Mouse (Mus musculus): ENCODE measurements around the gene Steap4.
"Not testable (repeated sequence)": the region's sequence is repeated elsewhere in the genome, so short reads cannot be mapped to it uniquely, and the experiment has no call there.

Steap4 gene

GRCm38 (mm10) chr5:7960176-7960575 lies at the start of gene Steap4:
Steap4 (plus strand) TSS chr5:7960457.
- peak; percentile 27 to 37 for DNase-seq (ENCODE audit: low spot score in 2 of 2)

DNA sequence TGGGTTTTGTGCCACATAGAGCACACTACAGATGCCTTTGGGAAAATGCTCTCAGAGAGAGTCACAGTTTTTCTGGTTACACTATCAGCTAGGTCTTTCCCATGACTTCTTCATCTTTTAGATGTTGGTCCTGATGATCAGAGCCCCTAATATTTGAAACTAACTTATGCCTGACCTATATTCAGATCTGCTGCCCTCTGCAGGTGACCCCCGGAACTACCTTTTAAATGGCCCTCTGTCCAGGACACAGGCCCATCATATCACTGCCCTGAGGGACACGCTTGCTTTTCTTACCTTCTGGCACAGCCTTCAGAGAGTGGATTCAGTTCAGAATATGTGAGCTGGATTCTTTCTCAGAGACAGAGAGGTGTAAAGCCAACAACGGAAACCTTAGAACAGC lies 48.3 kb upstream of the Steap4 start:
- no peak for DNase-seq (ENCODE audit: low spot score in 2 of 2)

DNA sequence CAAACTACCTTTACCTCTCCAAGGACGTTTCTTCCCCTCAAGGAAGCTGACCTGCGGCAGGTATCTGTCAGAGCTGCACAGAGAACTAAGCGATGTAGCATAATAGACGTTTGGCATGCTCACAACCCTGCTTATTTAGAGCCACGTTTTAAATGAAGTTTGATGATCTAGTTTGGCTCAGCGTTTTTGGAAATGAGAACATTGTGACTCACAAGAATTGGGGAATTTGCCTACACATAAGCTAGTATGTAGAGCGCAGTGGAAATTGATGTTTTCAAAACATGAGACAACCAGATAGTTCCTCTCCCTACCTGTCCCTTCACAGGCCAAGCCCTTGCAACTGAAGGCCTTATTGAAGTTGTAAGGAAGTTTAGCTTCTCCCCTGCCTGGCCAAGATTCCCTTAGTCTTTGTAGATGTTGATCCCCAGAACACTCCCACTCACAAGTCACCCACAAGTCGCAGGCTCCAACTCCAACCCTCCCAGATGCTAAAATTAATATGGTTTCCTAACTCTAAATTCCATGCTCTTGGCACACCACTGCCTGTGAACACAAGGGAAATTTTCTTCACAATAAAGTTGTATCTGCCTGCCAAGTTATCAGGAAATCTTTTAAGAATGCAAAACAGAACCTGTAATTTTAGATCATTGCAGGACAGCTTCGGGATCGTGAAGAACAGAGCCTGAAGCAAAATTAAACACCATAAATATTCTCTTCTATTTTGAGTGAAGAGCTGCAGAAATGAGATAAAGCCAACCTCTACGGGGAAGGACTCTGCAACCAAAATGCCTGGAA lies 42.6 kb upstream of the Steap4 start:
- no peak for DNase-seq (ENCODE audit: low spot score in 2 of 2)

DNA sequence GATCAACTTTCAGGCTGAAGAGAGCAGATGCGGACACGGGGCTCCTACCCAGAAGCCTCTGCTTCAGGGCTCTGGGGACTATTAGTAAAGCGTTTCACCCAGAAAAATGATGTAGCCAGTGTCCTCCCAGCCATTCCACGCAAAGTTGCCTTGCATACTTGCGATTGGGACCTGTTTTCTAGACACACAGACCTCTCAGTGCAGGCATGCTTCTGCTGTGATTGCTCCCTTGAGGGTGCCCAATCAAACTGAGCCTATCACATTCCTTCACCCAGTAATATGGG lies 42.0 kb upstream of the Steap4 start:
- no peak for DNase-seq (ENCODE audit: low spot score in 2 of 2)

GRCm38 (mm10) chr5:7919681-7920080 lies 40.6 kb upstream of the Steap4 start:
- DNase-seq (ENCODE audit: low spot score in 2 of 2): no peak

DNA sequence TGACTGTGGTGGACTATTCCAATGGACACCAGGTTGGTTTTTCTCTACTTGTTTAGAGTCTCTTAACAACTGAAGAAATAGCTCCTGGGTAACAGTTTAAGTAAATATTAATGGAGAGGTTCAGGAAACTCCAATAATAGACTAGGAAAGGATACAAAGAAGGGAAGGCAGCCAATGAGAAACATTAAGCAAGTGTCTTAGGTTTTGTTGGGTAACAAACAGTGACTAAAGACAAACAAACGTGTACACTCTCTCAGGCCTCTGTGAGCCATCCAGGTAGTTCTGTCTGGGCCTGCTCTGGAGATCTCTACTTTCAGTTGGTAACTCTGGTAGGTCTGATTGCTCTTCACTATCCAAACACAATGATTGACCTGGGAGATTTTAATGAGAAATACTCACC lies 37.5 kb upstream of the Steap4 start:
- DNase-seq (ENCODE audit: low spot score in 2 of 2): no peak

GRCm38 (mm10) chr5:7923666-7924065 lies 36.6 kb upstream of the Steap4 start:
- DNase-seq (ENCODE audit: low spot score in 2 of 2): no peak

DNA sequence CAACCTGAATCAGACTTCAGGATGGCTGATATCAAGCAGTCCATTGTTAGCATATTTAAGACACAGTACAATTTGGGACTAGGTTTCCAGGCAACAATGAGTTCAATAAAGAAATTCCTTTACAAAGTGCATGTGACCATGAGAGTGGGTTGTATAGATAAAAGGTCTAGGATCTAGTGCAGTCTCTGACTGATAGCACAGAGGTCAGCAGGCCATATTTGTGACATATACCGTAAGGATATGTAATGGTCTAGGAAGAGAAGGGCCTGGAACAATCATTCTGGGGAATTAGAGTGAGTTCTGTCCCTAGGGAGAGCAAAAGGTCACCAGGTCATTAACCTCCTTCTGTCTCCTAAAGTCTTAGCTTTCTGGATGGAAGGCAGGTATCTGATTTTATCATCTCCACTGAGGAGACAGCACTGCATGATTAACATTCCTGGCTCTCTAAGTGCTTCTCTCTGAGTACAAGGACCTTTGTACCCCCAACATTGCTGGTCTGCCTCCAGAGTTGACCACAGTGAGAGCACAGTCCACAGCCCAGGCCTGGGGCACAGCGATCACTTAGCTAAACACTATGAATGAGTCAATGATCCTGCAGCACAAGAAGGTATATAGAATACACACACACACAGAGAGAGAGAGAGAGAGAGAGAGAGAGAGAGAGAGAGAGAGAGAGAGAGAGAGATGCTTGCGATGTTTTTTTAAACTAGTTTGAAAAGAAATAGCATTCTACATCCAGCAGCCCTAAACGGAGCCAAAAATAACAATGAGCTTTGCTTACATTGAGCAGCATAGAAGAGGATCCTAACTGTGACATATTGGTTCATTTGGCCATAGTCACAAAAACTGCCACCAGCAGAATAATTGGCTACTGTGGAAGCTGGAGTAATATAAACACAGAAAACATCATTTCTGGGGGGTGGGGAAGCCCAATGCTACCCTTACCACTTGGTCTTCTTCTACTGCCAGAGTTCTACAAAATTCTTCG lies 27.7 kb upstream of the Steap4 start:
- DNase-seq (ENCODE audit: low spot score in 2 of 2): no peak

DNA sequence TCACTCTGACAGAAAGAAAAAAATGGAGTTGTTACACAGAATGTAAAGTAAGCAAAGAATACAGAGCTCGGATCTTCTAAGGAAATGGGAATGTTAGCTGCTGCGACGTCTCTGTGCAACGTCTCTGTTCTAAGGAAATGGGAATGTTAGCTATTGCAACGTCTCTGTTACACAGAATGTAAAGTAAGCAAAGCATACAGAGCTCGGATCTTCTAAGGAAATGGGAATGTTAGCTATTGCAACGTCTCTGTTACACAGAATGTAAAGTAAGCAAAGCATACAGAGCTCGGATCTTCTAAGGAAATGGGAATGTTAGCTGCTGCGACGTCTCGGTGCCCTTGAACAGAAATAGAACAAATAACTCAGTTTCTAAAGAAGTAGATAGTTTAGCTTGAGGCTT lies 26.8 kb upstream of the Steap4 start:
- not testable (repeated sequence) for DNase-seq (ENCODE audit: low spot score in 2 of 2)

- no peak for DNase-seq (ENCODE audit: low spot score in 2 of 2)
These were observed 26.2 kb upstream of the Steap4 start for GRCm38 (mm10) chr5:7933933-7934675.

DNA sequence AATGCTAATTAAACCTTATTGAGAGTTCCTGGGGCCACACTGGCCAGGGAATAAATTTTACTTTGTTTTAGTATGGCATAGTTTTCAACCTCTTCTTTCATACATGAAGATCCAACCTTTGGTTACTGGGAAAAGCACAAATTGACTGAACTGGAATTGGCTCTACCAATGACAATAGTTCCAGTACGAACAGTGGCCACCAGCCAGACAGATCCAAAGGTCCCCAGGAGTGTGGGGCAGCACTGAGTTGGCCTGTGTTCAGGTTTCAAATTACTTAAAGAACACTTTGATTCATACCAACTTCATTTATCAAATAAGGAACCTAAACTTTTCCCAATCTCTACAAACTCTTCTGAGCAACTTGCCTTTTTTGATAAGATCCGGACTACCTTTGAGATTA lies 5.4 kb upstream of the Steap4 start:
- DNase-seq (ENCODE audit: low spot score in 2 of 2): no peak

DNA sequence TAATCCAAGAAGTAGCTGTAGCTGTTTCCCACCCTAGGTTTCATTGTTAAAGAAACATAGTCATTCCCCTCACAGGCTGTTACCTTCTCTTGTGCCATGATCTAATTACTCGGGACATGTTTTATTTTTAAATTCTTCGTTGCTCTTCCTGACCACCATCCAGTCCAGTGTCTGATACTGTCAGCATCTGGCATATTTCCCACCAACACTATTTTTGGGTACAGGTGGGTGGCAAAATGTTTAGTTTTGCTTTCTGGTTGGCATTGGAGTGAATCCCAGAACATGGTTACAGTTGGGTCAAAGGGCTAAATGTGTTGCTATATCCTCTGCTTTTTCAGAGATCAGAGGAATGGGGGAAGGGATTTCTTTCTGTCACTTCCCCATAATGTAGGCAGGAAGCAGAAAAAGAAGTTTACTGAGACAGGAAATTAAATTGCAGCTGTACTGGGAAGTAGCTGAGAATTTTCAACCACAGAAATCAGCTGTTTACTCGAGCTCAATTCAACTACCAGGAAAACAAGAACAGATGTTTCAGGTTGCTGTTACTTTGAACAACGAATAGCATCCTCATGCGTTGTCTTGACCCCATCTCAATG lies 4.8 kb upstream of the Steap4 start:
- no peak for DNase-seq (ENCODE audit: low spot score in 2 of 2)

DNA sequence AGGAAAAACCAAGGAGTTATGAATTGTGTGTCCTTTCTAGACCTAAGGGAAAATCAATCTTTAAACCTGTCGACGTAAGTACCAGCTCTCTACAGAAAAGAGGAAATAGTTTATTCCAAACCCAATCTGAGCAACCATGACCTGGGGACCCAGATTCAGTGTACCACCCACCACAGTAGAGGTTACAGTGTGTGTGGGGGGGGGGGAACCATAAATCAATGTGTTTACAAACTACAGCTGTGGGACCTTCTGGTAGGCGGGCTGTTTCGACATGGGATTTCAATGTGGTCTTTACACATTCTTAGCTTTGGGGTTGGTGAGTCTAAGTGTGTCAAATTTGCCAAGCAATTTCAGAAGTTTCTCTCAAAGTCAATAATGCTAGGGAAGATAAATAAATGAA lies 2.2 kb upstream of the Steap4 start:
- no peak for DNase-seq (ENCODE audit: low spot score in 2 of 2)

DNA sequence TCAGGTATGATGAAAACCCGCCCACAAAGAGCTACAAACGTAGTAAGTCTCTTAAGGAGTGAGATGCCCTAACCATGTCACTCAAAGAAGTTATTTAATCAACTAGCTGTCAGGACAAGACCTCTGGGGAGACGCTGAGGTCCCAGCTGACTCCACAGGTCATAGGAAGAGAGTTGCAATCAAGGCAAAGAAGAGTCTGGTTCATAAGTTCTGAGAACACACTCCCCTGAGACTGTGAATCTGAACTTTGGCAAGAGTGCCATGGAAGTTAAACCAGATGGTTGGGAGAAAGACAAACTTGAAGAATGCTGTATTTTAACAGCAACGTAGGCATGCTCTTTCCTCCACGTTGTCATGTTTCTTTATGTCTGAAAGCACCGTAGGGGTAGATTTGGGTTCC lies 971 bp upstream of the Steap4 start:
- DNase-seq (ENCODE audit: low spot score in 2 of 2): no peak

- no peak for DNase-seq (ENCODE audit: low spot score in 2 of 2)
These were observed 856 bp downstream of the Steap4 start for GRCm38 (mm10) chr5:7961113-7961512.

DNA sequence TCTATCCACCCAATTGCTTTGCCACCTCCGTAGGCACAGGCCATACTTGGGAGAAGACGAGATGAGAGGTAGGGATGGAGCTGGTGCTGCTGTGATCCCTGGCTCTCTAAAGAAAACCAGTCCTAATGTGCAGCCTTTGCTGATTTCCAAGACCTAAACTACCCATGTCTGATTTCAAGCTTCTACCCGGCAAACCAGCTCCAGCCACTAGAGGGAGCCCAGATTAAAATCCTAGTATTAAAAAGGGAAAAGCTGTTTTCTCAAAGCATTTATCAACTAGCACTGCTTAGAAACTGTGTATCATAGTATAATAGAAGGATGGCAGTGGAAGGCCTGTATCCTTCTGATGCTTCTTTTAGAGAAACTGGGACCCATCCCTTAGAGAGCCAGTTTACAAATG lies 5.0 kb downstream of the Steap4 start:
- DNase-seq (ENCODE audit: low spot score in 2 of 2): no peak

DNA sequence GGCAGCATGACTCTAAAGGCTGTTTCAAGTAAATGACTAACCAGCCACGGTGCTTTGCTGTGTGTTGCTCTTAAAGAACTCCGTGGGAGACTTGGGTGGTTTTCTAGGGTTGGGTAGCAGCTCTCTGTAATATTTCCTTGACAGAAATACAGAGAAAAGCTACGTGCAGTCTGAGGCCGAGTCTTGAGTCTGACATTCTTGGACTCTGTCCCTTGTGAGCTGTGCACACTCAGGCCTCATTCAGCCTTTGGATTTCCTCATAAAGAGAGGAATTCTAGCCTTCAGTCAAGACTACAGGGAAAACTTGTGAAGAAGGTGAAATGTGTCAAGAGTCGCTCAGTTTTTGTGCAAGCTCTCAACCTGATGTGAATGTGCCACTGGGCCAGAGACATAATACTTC lies 7.9 kb downstream of the Steap4 start:
- DNase-seq (ENCODE audit: low spot score in 2 of 2): no peak

DNA sequence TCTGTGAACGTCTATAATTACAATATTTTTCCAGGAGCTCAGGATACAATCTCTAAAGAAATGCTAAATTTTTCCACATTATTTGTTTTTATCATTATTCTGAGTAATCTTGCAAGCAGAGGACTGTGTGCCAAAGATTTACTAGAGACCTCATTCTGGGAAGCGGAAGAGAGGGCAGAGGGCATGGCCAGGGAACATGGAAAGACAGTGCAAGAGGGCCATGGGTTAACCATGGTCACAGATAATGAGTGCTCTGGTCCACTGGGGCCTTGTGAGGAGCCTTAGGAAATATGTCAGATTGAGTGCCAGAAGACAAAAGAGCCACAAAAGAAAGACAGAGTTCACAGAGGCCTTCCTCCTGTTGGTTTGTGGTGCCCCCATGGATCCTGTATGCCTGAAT lies 12.0 kb downstream of the Steap4 start:
- no peak for DNase-seq (ENCODE audit: low spot score in 2 of 2)

DNA sequence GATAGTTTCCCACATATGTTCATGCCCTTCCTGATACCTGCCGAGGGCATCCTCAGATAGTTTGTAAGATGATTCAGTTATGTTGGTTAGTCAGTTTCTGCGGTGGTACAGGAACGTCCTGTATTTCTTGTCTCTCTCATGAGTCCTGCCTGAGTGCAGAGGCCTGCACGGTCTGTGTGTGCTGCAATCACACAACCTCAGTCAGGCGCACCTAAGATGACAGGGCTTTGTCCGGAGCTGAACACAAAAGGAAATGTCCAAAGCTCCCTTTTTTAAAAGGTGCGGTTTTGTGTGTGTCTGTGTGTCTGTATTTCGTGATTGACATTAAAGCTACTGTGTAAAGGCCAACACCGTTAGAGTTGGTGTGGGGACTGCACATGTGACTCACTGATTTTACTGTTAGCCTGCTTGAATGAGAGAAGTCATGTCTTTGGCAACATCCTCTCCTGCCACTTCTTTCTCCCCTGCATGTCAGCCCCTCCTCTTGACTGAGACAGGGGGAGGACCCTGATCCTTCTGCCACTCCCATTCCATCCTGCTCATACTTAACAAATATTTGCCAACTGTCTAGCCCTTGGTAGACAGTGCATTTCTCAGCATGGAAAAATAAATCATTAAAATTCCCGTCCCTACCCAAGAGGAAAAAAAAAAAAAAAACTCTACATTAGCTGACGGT lies 14.4 kb downstream of the Steap4 start:
- no peak for DNase-seq (ENCODE audit: low spot score in 2 of 2)

DNA sequence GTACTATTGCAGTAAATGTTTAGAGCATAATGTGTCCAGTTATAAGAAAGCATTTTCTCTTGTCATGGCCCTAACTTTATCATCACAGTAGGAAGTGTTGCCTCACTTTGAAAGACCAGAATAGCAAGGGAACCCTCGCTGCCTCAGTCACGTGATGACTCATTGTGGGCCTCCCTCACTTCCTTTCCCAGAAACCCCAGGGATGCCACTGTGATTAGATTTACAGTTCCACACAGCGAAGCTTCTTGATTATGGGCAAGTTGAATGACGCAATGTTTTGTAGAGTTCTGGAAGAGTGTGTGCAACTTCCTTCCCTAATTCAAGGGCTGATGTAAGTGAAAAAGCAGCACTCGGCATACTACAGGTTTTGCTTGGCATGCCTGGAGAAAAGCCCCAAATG lies 20.3 kb downstream of the Steap4 start:
- DNase-seq (ENCODE audit: low spot score in 2 of 2): no peak

- DNase-seq (ENCODE audit: low spot score in 2 of 2): no peak
These were observed 27.7 kb downstream of the Steap4 start for GRCm38 (mm10) chr5:7987962-7988361.
